Mouse (Mus musculus) testis, adult 2 months (tissue): ENCODE results near the gene Trpc6. TPM values are rescaled to one million over a fixed set of nuclear protein-coding genes. Genes with fewer than 3 reads are reported as not detected.
A peak's percentile ranks its signal among the peaks of the same experiment; 100 is the strongest.

Experiments
- H3K27ac ChIP-seq: fragments of 200-500 bp; 2 replicates; pipeline ENCODE4 v1.5.1; 2012; ENCODE audit warnings: low read depth, low read length; ENCODE audit not compliant: control insufficient read depth, insufficient read depth
- H3K27me3 ChIP-seq: fragments of 200-500 bp; 2 replicates; pipeline ENCODE4 v1.6.1; 2012; ENCODE audit warnings: mild to moderate bottlenecking, low read length, moderate library complexity; ENCODE audit not compliant: control insufficient read depth, insufficient read depth
- H3K36me3 ChIP-seq: fragments of 200-500 bp; 2 replicates; pipeline ENCODE4 v1.6.1; 2012; ENCODE audit warnings: mild to moderate bottlenecking, low read length; ENCODE audit not compliant: control insufficient read depth, insufficient read depth
- H3K4me1 ChIP-seq: fragments of 200-500 bp; 2 replicates; pipeline ENCODE4 v1.6.1; 2012; ENCODE audit warnings: low read length; ENCODE audit not compliant: control insufficient read depth, insufficient read depth
- H3K4me3 ChIP-seq: fragments of 200-500 bp; 2 replicates; pipeline ENCODE4 v1.5.1; 2012; ENCODE audit warnings: low read depth, mild to moderate bottlenecking, low read length, moderate library complexity, mixed read lengths; ENCODE audit not compliant: control insufficient read depth
- CTCF ChIP-seq: fragments of 200-500 bp; IDR thresholded peaks from 2 replicates; pipeline ENCODE4 v1.5.1; 2012; ENCODE audit warnings: low read depth, mild to moderate bottlenecking, inconsistent platforms, low read length, moderate library complexity; ENCODE audit not compliant: control insufficient read depth, insufficient read depth, insufficient replicate concordance
- POLR2A ChIP-seq: fragments of 200-500 bp; IDR thresholded peaks from 2 replicates; pipeline ENCODE4 v1.6.1; 2012; ENCODE audit warnings: low read depth, mild to moderate bottlenecking, inconsistent platforms, low read length, moderate library complexity; ENCODE audit not compliant: control insufficient read depth
- polyA plus RNA-seq: library from polyadenylated mRNA; depleted of rRNA; stranded (reverse); fragments of >200 nt; gene quantifications from 2 replicates; pipeline ENCODE4 v1.2.3, GENCODE M21; 2012; rRNA removed

The Trpc6 gene
- polyA plus RNA-seq: 0.02 and 0.04 TPM in 2 replicates

- Histone ChIP-seq H3K27me3 (no peaks in the 10 kb centered on the region), H3K36me3 (no peaks in the 10 kb centered on the region), H3K4me3 (no peak within 1 kb of the TSS), H3K4me1 (no peaks in the 10 kb centered on the region; the same call in 1 of the 2 replicates), H3K27ac (no peak within 1 kb of the TSS)
- TF ChIP-seq CTCF (no peak), POLR2A (no peak)
Observed at GRCm38 (mm10) chr9:8544041-8544794, at the start of gene Trpc6. Gene Trpc6 (plus strand): TSS chr9:8544142.

- Histone ChIP-seq H3K4me1 (no peaks in the 10 kb centered on the region), H3K4me3 (no peak overlapping the region), H3K27ac (no peak overlapping the region), H3K27me3 (no peaks in the 10 kb centered on the region), H3K36me3 (no peaks in the 10 kb centered on the region)
- TF ChIP-seq POLR2A (no peak), CTCF (no peak)
Observed at GRCm38 (mm10) chr9:8520911-8521310, 23.0 kb upstream of the Trpc6 start.

- Histone ChIP-seq H3K36me3 (no peaks in the 10 kb centered on the region), H3K4me3 (no peak overlapping the region), H3K27me3 (no peaks in the 10 kb centered on the region), H3K4me1 (no peaks in the 10 kb centered on the region), H3K27ac (no peak overlapping the region)
- TF ChIP-seq CTCF: no peak
- TF ChIP-seq POLR2A: no peak
Observed at GRCm38 (mm10) chr9:8533670-8534069, 10.3 kb upstream of the Trpc6 start.

GRCm38 (mm10) chr9:8545236-8545635, 1.3 kb downstream of the Trpc6 start:
- no peak overlapping the region for H3K4me3 ChIP-seq
- H3K4me1 ChIP-seq: no peaks in the 10 kb centered on the region; the same call in 1 of the 2 replicates
- no peaks in the 10 kb centered on the region for H3K36me3 ChIP-seq
- H3K27ac ChIP-seq: no peak overlapping the region
- no peak for TF ChIP-seq POLR2A
- TF ChIP-seq CTCF: no peak
- H3K27me3 ChIP-seq: no peaks in the 10 kb centered on the region

- Histone ChIP-seq H3K4me3 (no peak overlapping the region), H3K27ac (no peak overlapping the region), H3K27me3 (no peaks in the 10 kb centered on the region), H3K36me3 (no peaks in the 10 kb centered on the region), H3K4me1 (no peaks in the 10 kb centered on the region)
- TF ChIP-seq POLR2A (no peak), CTCF (no peak)
Observed at GRCm38 (mm10) chr9:8558574-8558973, 14.6 kb downstream of the Trpc6 start.

GRCm38 (mm10) chr9:8592618-8593017, 48.7 kb downstream of the Trpc6 start:
- no peaks in the 10 kb centered on the region for H3K27me3 ChIP-seq

GRCm38 (mm10) chr9:8597089-8597488, 53.1 kb downstream of the Trpc6 start:
- H3K4me3 ChIP-seq: no peak overlapping the region
- H3K36me3 ChIP-seq: no peaks in the 10 kb centered on the region
- no peak overlapping the region for H3K27ac ChIP-seq
- no peak for TF ChIP-seq POLR2A
- TF ChIP-seq CTCF: no peak
- no peaks in the 10 kb centered on the region for H3K27me3 ChIP-seq
- no peaks in the 10 kb centered on the region for H3K4me1 ChIP-seq

More at GRCm38 (mm10) chr9:8592618-8593017, 48.7 kb downstream of the Trpc6 start:
- H3K27ac ChIP-seq: no peak overlapping the region
- TF ChIP-seq POLR2A (no peak), CTCF (peak; percentile 44; the same call in 1 of the 2 replicates)
- H3K4me3 ChIP-seq: no peak overlapping the region
- H3K36me3 ChIP-seq: no peaks in the 10 kb centered on the region
- no peaks in the 10 kb centered on the region for H3K4me1 ChIP-seq
